Mouse (Mus musculus) brain, embryonic 18.5 days (tissue): ENCODE results near the gene Dkc1.

ENCODE experiments used
- DNase-seq: peaks from one replicate; pipeline ENCODE4 v3.0.0-alpha.2; 2012; ENCODE audit warnings: low read depth, low spot score

Dkc1 gene

GRCm38 (mm10) chrX:75095369-75096162 is at the start of gene Dkc1:
TSS of gene Dkc1 (plus strand) at chrX:75095854.
- peak; percentile 88 for DNase-seq

DNA sequence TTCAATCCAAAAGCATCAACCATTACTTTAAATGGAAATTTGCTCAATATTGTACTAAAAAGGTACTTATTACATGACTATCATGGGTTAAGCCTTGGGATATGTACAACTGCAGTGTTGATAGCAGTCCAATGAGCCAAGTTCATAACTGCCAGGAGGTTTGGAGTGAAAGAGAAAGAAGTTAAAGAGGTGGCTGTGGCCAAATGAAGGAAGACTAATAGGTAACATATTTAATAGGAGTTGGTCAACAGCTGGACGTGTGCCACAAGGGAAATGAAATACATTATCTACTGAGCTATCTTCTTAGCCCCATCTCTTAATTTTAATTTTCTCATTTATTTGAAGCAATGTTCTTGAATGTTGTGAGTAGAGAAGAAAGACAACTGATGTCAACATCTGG is 49.7 kb upstream of the Dkc1 start:
- no peak for DNase-seq

- DNase-seq: no peak
These were observed 48.6 kb upstream of the Dkc1 start for GRCm38 (mm10) chrX:75046921-75047635.

GRCm38 (mm10) chrX:75056120-75056775 is 39.4 kb upstream of the Dkc1 start:
- no peak for DNase-seq

DNA sequence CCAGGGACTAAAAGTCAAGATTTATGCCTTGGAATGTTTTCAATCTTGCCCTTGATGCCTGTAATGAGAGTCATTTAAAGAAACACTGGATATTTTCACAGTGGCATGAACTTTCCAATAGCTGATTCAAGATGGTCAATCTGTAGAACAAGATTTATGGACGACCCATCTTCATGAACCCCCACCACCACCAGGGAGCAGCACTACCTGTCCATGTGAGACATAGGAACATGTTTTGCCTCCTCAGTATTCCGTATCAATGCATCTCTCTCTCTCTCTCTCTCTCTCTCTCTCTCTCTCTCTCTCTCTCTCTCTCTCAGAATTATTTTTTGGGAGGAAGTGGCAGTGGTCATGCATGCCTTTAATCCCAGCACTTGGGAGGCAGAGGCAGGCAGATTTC is 13.3 kb upstream of the Dkc1 start:
- no peak for DNase-seq

GRCm38 (mm10) chrX:75083982-75084773 is 11.5 kb upstream of the Dkc1 start:
- no peak for DNase-seq

- DNase-seq: no peak
These were observed 10.7 kb upstream of the Dkc1 start, which contains the start of gene Gab3 for GRCm38 (mm10) chrX:75084774-75085508. TSS of gene Gab3 (minus strand) at chrX:75085458.

DNA sequence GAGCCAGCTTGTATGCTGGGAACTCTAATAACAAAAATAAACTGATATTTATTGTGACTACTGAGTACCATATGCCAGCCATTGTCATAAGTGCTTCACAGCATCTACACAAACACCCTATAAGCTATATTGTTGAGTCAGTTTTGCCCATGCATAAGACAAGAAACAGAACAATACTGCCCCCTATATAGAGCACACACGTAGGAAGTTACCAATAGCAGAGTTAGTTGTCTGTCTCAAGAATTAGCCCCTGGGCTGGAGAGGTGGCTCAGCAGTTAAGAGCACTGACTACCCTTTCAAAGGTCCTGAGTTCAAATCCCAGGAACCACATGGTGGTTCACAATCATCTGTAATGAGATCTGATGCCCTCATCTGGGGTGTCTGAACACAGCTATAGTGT is 10.0 kb upstream of the Dkc1 start:
- DNase-seq: no peak

GRCm38 (mm10) chrX:75096163-75096770 is 613 bp downstream of the Dkc1 start:
- no peak for DNase-seq

DNA sequence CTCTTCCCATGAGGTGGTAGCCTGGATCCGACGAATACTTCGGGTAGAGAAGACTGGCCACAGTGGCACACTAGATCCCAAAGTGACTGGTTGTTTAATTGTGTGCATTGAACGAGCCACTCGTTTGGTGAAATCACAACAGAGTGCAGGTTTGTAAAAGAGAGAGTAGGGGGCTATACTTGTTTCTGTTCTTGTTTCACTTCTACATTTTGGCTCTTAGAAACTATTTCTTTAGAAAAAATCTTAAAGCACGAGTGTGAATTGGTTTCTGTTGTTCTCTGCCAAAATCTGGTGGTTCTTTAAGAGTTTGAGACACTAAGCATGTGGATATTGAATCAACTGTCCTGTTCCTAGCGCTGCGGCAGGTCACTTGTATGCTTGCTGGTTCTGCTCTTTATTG is 3.1 kb downstream of the Dkc1 start:
- no peak for DNase-seq

DNA sequence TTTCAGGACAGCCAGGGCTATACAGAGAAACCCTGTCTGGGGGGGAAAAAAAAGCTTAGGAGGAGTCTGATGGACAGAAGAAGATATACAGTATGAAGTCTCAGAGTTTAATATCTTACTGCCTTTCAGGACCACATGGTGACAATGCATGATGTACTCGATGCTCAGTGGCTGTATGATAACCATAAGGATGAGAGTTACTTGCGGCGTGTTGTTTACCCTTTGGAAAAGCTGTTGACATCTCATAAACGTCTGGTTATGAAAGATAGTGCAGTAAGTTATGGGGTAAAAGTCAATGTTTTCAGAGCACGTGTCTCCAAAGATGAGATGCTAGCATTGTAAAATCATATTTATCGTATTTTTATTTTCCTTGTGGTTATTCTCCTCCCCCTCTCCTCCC is 6.6 kb downstream of the Dkc1 start:
- DNase-seq: no peak

GRCm38 (mm10) chrX:75115550-75115949 is 19.9 kb downstream of the Dkc1 start:
- DNase-seq: no peak

- no peak for DNase-seq
These were observed 30.0 kb downstream of the Dkc1 start for GRCm38 (mm10) chrX:75125606-75126005.

DNA sequence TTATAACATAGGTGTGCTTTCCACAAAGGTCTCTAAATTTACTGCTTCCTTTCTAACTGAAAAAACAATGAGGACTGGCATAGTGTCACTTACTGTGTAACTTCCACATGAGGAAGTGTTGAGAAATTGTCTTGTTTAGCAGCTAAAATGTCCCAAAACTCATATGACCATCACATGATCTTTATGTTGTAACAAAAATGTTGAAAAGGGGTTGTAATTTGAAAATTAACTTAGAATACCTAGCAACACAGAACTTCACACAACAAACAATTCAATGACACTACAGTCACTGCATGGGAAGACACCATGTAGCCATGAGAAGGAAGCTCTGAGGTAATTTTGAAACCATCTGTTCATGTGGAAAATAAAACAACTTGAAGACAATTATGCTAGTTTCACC is 31.2 kb downstream of the Dkc1 start:
- DNase-seq: no peak

DNA sequence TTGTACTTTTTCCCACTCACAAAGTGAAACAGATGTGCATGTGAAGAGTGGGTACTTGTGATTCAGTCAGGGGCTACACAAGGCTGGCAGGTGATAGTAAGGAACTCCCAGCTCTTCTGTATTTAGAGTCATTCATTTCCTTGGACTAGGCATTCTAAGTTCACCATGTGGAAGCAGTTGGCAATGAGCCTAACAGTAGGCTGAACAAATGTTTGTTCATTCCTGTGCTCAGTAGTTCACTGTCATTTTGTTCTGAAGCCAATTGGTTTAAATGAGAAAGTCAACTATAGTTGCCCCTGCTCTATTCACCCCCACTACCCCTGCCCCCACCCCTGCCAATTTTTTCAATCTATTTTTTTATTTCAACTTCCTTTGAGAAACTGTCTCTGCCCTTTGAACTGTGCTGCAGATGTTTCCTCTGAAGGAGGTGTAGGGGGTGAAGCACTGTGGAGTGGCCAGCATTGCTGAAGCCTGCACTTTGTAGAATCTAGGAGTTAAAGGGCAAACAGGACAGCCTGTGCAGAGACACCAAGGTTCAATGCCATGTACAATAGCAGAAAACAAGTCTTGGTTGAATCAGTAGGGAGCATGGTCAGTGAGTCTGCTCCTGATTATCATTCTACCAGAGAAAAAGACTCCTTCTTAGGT is 32.8 kb downstream of the Dkc1 start:
- no peak for DNase-seq

GRCm38 (mm10) chrX:75129474-75129873 is 33.8 kb downstream of the Dkc1 start:
- no peak for DNase-seq

- DNase-seq: peak; percentile 64
These were observed 35.0 kb downstream of the Dkc1 start, which contains the start of gene Mpp1 for GRCm38 (mm10) chrX:75130467-75131160. TSS of gene Mpp1 (minus strand) at chrX:75131016.

- no peak for DNase-seq
These were observed 41.3 kb downstream of the Dkc1 start for GRCm38 (mm10) chrX:75136938-75137337.

DNA sequence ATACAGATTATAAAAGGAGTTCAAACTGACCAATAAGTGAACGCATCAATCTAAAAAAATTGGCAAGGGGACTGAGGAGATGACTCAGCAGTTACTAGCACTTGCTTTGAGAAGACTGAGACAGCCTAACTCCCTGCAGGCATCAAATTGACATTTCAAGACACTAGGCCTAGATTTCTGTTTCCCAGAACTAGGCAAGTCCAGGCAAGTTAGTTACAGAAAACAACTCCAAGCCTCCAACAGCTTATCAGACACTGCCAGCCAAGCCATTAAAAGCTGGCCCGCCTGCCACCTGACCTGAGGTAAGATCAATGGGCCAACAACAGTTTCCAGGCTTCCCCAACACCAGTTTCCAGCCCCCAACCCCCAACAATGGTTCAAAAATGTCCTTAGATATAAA is 42.1 kb downstream of the Dkc1 start:
- no peak for DNase-seq
